Mouse (Mus musculus) forelimb bud, embryonic 11.5 days (tissue): ENCODE data around the gene Pparg.
A peak's percentile ranks its signal among the peaks of the same experiment; 100 is the strongest.

ENCODE experiments used
- DNase-seq: peaks from one replicate; pipeline ENCODE4 v3.0.0-alpha.2; 2012; ENCODE audit warnings: low read depth, low spot score

The Pparg gene

GRCm38 (mm10) chr6:115360776-115361605 is at the start of gene Pparg:
Gene Pparg (plus strand): TSS chr6:115360951.
- no peak for DNase-seq

- DNase-seq, result no peak
Observed at GRCm38 (mm10) chr6:115312780-115313179, 48.0 kb upstream of the Pparg start.

- no peak for DNase-seq
Observed at GRCm38 (mm10) chr6:115313235-115313738, 47.5 kb upstream of the Pparg start.

GRCm38 (mm10) chr6:115313910-115314309 is 46.8 kb upstream of the Pparg start:
- no peak for DNase-seq

GRCm38 (mm10) chr6:115315770-115316169 is 45.0 kb upstream of the Pparg start:
- no peak for DNase-seq

- DNase-seq, result no peak
Observed at GRCm38 (mm10) chr6:115316811-115317221, 43.9 kb upstream of the Pparg start.

- no peak for DNase-seq
Observed at GRCm38 (mm10) chr6:115318811-115319210, 41.9 kb upstream of the Pparg start.

GRCm38 (mm10) chr6:115319686-115320085 is 41.1 kb upstream of the Pparg start:
- no peak for DNase-seq

- DNase-seq, result no peak
Observed at GRCm38 (mm10) chr6:115320927-115321714, 39.6 kb upstream of the Pparg start.

GRCm38 (mm10) chr6:115321883-115322351 is 38.8 kb upstream of the Pparg start:
- DNase-seq, result no peak

GRCm38 (mm10) chr6:115322956-115323355 is 37.8 kb upstream of the Pparg start:
- DNase-seq, result no peak

GRCm38 (mm10) chr6:115330964-115331363 is 29.8 kb upstream of the Pparg start:
- no peak for DNase-seq

GRCm38 (mm10) chr6:115333099-115333694 is 27.6 kb upstream of the Pparg start:
- DNase-seq, result no peak

- no peak for DNase-seq
Observed at GRCm38 (mm10) chr6:115335536-115335935, 25.2 kb upstream of the Pparg start.

- peak; percentile 17 for DNase-seq
Observed at GRCm38 (mm10) chr6:115340084-115340483, 20.7 kb upstream of the Pparg start.

GRCm38 (mm10) chr6:115343096-115343495 is 17.7 kb upstream of the Pparg start:
- no peak for DNase-seq

GRCm38 (mm10) chr6:115343570-115343969 is 17.2 kb upstream of the Pparg start:
- no peak for DNase-seq

GRCm38 (mm10) chr6:115344101-115344500 is 16.6 kb upstream of the Pparg start:
- DNase-seq, result no peak

GRCm38 (mm10) chr6:115344513-115344912 is 16.2 kb upstream of the Pparg start:
- no peak for DNase-seq

GRCm38 (mm10) chr6:115345013-115345412 is 15.7 kb upstream of the Pparg start:
- no peak for DNase-seq

- DNase-seq, result no peak
Observed at GRCm38 (mm10) chr6:115349641-115350464, 10.9 kb upstream of the Pparg start.
